Mouse (Mus musculus): Measurements from ENCODE around the gene Magi1.
"Not testable (repeated sequence)": the region's sequence is repeated elsewhere in the genome, so short reads cannot be mapped to it uniquely, and the experiment has no call there.

The Magi1 gene

DNA sequence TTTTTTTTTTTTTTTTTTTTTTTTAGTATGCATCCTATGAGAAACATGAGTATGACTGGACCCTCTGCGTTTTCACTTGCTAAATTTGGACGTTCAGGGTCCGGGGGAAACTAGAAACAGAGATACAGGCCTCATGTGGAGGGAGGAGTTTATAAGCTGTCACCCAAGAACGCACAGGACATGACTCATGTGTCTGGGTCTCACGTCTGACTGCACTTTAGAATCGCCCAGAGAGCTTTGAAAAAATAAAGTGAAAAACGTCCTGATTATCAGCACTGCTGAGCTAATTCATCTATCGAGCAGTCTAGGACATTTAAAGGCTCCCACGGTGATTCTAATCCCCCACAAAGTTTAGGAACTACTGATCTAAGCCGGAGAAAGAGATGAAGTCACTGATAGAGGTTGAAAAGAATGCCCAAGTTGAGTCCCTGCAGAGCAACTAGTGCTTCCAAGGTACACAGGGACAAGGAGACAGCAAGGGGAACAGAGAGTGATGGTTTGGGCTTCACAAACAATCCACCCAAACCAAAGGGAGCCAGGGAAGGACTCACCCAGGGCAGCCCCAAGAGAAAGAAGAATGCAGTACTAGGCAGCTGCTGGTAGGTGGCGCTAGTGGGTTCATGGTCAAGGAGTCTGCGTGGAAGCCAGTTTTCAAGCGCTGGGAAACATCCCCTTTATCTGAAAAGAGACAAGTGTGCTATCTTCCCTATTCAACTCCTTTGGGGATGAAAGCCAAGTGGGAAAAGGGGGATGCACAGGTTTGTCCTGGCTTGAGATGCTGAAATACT, 626.3 kb downstream of the Magi1 start:
- DNase-seq (ENCODE audit: low spot score in 2 of 2): peak; percentile 63 to 64

GRCm38 (mm10) chr6:93648581-93649230, 635.0 kb downstream of the Magi1 start:
- peak; percentile 71 to 75 for DNase-seq (ENCODE audit: low spot score in 2 of 2)

DNA sequence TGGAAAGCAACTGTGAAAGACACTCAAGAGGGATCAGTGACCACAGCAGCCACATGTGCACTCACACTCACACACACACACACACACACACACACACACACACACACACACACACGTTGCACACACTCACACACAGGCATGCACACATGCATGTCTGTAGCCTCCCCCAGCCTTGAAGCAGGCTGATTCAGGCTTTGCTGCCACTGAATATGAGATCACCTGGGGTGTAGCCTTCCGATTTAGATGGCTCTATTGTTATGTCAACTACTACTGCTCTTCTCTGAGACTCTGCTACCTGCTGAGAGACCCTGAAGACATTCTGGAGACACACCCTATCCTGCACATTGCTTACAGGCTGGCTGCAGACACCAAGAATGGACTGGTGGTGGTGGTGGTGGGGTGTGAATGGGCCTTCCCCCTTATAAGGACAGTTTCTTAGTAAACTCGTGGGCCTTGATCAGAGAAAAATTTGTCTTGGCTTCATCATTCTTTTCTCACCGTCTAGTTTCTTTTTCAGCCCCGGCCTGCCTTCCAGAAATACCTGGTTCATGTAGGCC, 653.9 kb downstream of the Magi1 start:
- DNase-seq (ENCODE audit: low spot score in 2 of 2): not testable (repeated sequence)

DNA sequence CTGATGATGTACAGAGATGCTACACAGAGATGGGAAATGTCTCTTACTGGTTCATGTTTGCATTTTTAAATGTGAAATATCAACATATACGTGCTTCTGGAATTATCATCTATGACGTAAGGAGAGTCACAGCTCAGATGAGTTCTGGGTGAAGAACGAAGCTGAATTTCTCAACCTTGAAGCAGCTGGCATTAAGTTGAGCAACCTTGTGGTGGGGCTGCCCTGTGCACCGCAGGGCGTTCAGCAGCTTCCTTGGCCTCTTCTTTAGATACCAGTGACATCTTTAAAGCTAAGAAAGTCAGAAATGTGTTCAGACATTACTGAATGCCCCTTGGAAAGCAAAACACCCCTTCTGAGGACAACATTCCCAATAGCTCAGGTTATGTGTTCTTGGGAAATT, 656.5 kb downstream of the Magi1 start:
- no peak for DNase-seq (ENCODE audit: low spot score in 2 of 2)
